In genomic region chr14:19749743-19750142, GRCm38 (mm10) we compare ENCODE assay signal across 14 mouse cellular contexts. TPM values are rescaled to one million over a fixed set of nuclear protein-coding genes. Genes with fewer than 3 reads are reported as not detected.
DNase-seq lines count a peak whose midpoint lies in the region; ATAC-seq and TF ChIP-seq lines count a peak whose summit lies in the region.
"Had no signal": no experiment of that assay in that cellular context is flagged by ENCODE, and none has a peak within 500 bp of the region (broad histone marks: within the 10 kb centered on the region; RNA-seq: fewer than 3 reads in every experiment).

No protein-coding gene starts in this region.

- no peaks in the 10 kb centered on the region for H3K36me3 ChIP-seq in kidney, embryonic 14.5 days (ENCODE audit: control insufficient read depth, insufficient read depth, low read length)
- H3K36me3 ChIP-seq in ES-Bruce4 (ENCODE audit: control insufficient read depth, insufficient read depth, low read length, poor library complexity, severe bottlenecking), result peaks cover 5% of the 10 kb centered on the region; the same call in 1 of the 2 replicates
- H3K36me3 ChIP-seq in limb, embryonic 12.5 days, result peaks cover 8% of the 10 kb centered on the region
- H3K36me3 ChIP-seq in hindbrain, embryonic 14.5 days (replicated peaks; ENCODE audit: control insufficient read depth, insufficient read depth), result no peaks in the 10 kb centered on the region
- H3K36me3 ChIP-seq: limb, embryonic 15.5 days; neural tube, embryonic 12.5 days had no signal

- 0 out of 2 replicates have a peak, but pooled peaks cover 2% of the 10 kb centered on the region for H3K27me3 ChIP-seq in kidney, embryonic 14.5 days (ENCODE audit: control insufficient read depth, insufficient read depth, low read length)
- no peaks in the 10 kb centered on the region for H3K27me3 ChIP-seq in ES-Bruce4 (ENCODE audit: control insufficient read depth, insufficient read depth, low read length, poor library complexity, severe bottlenecking)
- H3K27me3 ChIP-seq in limb, embryonic 12.5 days, result peaks cover 4% of the 10 kb centered on the region; the same call in 1 of the 2 replicates
- peaks cover 36% of the 10 kb centered on the region for H3K27me3 ChIP-seq in hindbrain, embryonic 14.5 days (ENCODE audit: control insufficient read depth, insufficient read depth, low read length)
- H3K27me3 ChIP-seq: limb, embryonic 15.5 days had no signal

- DNase-seq in kidney, postnatal 14 days, result no peak
- DNase-seq in R1 (ENCODE audit: low read depth, low spot score), result peak; percentile 96
- DNase-seq in frontal cortex, postnatal 25 days (ENCODE audit: low spot score in 2 of 2), result no peak
- DNase-seq in hindbrain, embryonic 14.5 days (ENCODE audit: low spot score), result no peak
- DNase-seq: cerebellum, postnatal 14 days; kidney, postnatal 25 days; liver, postnatal 0 days; midbrain, embryonic 14.5 days; retina, postnatal 1 day had no signal

- no peak for TF ChIP-seq EP300 in ES-Bruce4 (IDR thresholded peaks at IDR 0.05; ENCODE audit: insufficient read depth, low read depth, low read length)

- peaks cover 33% of the 10 kb centered on the region for H3K4me1 ChIP-seq in kidney, embryonic 14.5 days (ENCODE audit: control insufficient read depth, insufficient read depth, low read length)
- H3K4me1 ChIP-seq in ES-Bruce4 (ENCODE audit: control insufficient read depth, insufficient read depth, low read length), result no peaks in the 10 kb centered on the region
- H3K4me1 ChIP-seq in limb, embryonic 12.5 days (replicated peaks), result peaks cover 40% of the 10 kb centered on the region
- H3K4me1 ChIP-seq in hindbrain, embryonic 14.5 days (replicated peaks; ENCODE audit: control insufficient read depth, insufficient read depth, low read length), result peaks cover 10% of the 10 kb centered on the region

- no peak overlapping the region for H3K4me2 ChIP-seq in kidney, embryonic 14.5 days (replicated peaks; ENCODE audit: low read depth, low read length)
- H3K4me2 ChIP-seq in limb, embryonic 12.5 days, result peak overlapping the region; percentile 91
- H3K4me2 ChIP-seq in hindbrain, embryonic 14.5 days (replicated peaks), result no peak overlapping the region

- no peak for ATAC-seq in kidney, embryonic 14.5 days (ENCODE audit: low FRiP score, low TSS enrichment)
- no peak for ATAC-seq in limb, embryonic 12.5 days (ENCODE audit: insufficient number of reproducible peaks, insufficient read depth, low FRiP score, low TSS enrichment, low read depth)
- ATAC-seq in hindbrain, embryonic 14.5 days (ENCODE audit: low FRiP score), result no peak

- WGBS in kidney, embryonic 14.5 days, result 57% methylated on average over 2 of the region's 2 CpGs
- WGBS in limb, embryonic 12.5 days, result 31% methylated on average over 2 of the region's 2 CpGs
- 39% methylated on average over 2 of the region's 2 CpGs for WGBS in hindbrain, embryonic 14.5 days

- TF ChIP-seq POLR2A in ES-Bruce4 (IDR thresholded peaks at IDR 0.05; ENCODE audit: insufficient read depth, low read length), result no peak

- TF ChIP-seq CTCF in ES-Bruce4 (IDR thresholded peaks at IDR 0.05; ENCODE audit: low read depth, low read length), result no peak

- H3K9ac ChIP-seq in kidney, embryonic 14.5 days (ENCODE audit: low read depth, low read length), result no peak overlapping the region
- H3K9ac ChIP-seq in ES-Bruce4 (ENCODE audit: low read depth, poor library complexity, severe bottlenecking), result no peak overlapping the region
- no peak overlapping the region for H3K9ac ChIP-seq in limb, embryonic 12.5 days (replicated peaks)
- H3K9ac ChIP-seq in hindbrain, embryonic 14.5 days, result no peak overlapping the region
- H3K9ac ChIP-seq: neural tube, embryonic 12.5 days had no signal

- H3K4me3 ChIP-seq in kidney, embryonic 14.5 days (ENCODE audit: low read length), result no peak overlapping the region
- no peak overlapping the region for H3K4me3 ChIP-seq in ES-Bruce4 (ENCODE audit: low read depth, low read length)
- no peak overlapping the region for H3K4me3 ChIP-seq in limb, embryonic 12.5 days (replicated peaks)
- no peak overlapping the region for H3K4me3 ChIP-seq in hindbrain, embryonic 14.5 days (replicated peaks; ENCODE audit: low read length)
- H3K4me3 ChIP-seq: neural tube, embryonic 12.5 days had no signal

- H3K27ac ChIP-seq in kidney, embryonic 14.5 days (ENCODE audit: low read depth, low read length), result peak overlapping the region; percentile 70; the same call in 1 of the 2 replicates
- peak overlapping the region; percentile 96 for H3K27ac ChIP-seq in ES-Bruce4 (ENCODE audit: insufficient read depth, low read length)
- H3K27ac ChIP-seq in limb, embryonic 12.5 days, result peak overlapping the region; percentile 99
- no peak overlapping the region for H3K27ac ChIP-seq in hindbrain, embryonic 14.5 days
- H3K27ac ChIP-seq: neural tube, embryonic 12.5 days had no signal

- H3K9me3 ChIP-seq in kidney, embryonic 14.5 days (ENCODE audit: control insufficient read depth, low read length), result no peaks in the 10 kb centered on the region
- no peaks in the 10 kb centered on the region for H3K9me3 ChIP-seq in ES-Bruce4 (replicated peaks; ENCODE audit: control insufficient read depth, insufficient read depth, low read length, poor library complexity, severe bottlenecking)
- H3K9me3 ChIP-seq in limb, embryonic 12.5 days, result no peaks in the 10 kb centered on the region
- H3K9me3 ChIP-seq in hindbrain, embryonic 14.5 days (ENCODE audit: control insufficient read depth, low read length), result no peaks in the 10 kb centered on the region
- H3K9me3 ChIP-seq: limb, embryonic 15.5 days; neural tube, embryonic 12.5 days had no signal

RNA-seq across cellular contexts. Expression of gene Nid2, which starts 1.3 kb away (rescaled TPM):
- polyA plus RNA-seq in kidney, embryonic 14.5 days (2014; fragmentation: Nextera tagmentation; extraction: Ambion mirVana), result 74.3 and 95.7 TPM in 2 replicates
- 125 and 133 TPM in 2 replicates for polyA plus RNA-seq in ES-Bruce4 (2011; ENCODE audit: insufficient read depth, insufficient read length, low read depth, missing spikeins)
- 87.1 and 96.4 TPM in 2 replicates for polyA plus RNA-seq in limb, embryonic 12.5 days (2016; fragmentation: Nextera tagmentation; extraction: Ambion mirVana)
- 46.3 and 48.7 TPM in 2 replicates for polyA plus RNA-seq in hindbrain, embryonic 14.5 days (2014; fragmentation: Nextera tagmentation; extraction: Ambion mirVana)
